Mouse (Mus musculus): ENCODE measurements around the gene Mrs2. TPM values are rescaled to one million over a fixed set of nuclear protein-coding genes. Genes with fewer than 3 reads are reported as not detected.

Gene Mrs2
- polyA plus RNA-seq, 1 experiment from 2014 or later, result 21.8 TPM

GRCm38 (mm10) chr13:24947158-24947557 is 73.0 kb downstream of the Mrs2 start:
- H3K9ac ChIP-seq (ENCODE audit: low read depth, low read length), result no peak overlapping the region
- DNase-seq (ENCODE audit: low spot score), result no peak
- H3K9me3 ChIP-seq (ENCODE audit: control insufficient read depth, low read length), result no peaks in the 10 kb centered on the region
- no peak; the same call in 1 of the 2 replicates for ATAC-seq (replicated peaks; ENCODE audit: low FRiP score)
- no peaks in the 10 kb centered on the region for H3K36me3 ChIP-seq (ENCODE audit: control insufficient read depth, insufficient read depth, low read length)
- no peak overlapping the region for H3K27ac ChIP-seq (ENCODE audit: low read depth, low read length)
- H3K4me3 ChIP-seq (ENCODE audit: low read depth, low read length), result no peak overlapping the region
- 71% methylated on average over 5 of the region's 5 CpGs for WGBS
- H3K4me1 ChIP-seq (replicated peaks; ENCODE audit: control insufficient read depth, insufficient read depth, low read length), result no peaks in the 10 kb centered on the region
- no peak overlapping the region for H3K4me2 ChIP-seq
- H3K27me3 ChIP-seq (replicated peaks; ENCODE audit: control insufficient read depth, insufficient read depth, low read length), result no peaks in the 10 kb centered on the region

GRCm38 (mm10) chr13:24945567-24945966 is 74.6 kb downstream of the Mrs2 start:
- no peak overlapping the region for H3K4me2 ChIP-seq
- no peaks in the 10 kb centered on the region for H3K36me3 ChIP-seq (ENCODE audit: control insufficient read depth, insufficient read depth, low read length)
- no peak for DNase-seq (ENCODE audit: low spot score)
- no peak overlapping the region for H3K4me3 ChIP-seq (ENCODE audit: low read depth, low read length)
- no peaks in the 10 kb centered on the region for H3K27me3 ChIP-seq (replicated peaks; ENCODE audit: control insufficient read depth, insufficient read depth, low read length)
- no peak overlapping the region for H3K9ac ChIP-seq (ENCODE audit: low read depth, low read length)
- no peaks in the 10 kb centered on the region for H3K9me3 ChIP-seq (ENCODE audit: control insufficient read depth, low read length)
- WGBS, result 37% methylated on average over 4 of the region's 4 CpGs
- H3K4me1 ChIP-seq (replicated peaks; ENCODE audit: control insufficient read depth, insufficient read depth, low read length), result no peaks in the 10 kb centered on the region
- H3K27ac ChIP-seq (ENCODE audit: low read depth, low read length), result no peak overlapping the region
- ATAC-seq (replicated peaks; ENCODE audit: low FRiP score), result no peak

GRCm38 (mm10) chr13:24943303-24943702 is 76.9 kb downstream of the Mrs2 start:
- 63% methylated on average over 8 of the region's 8 CpGs for WGBS
- ATAC-seq (replicated peaks; ENCODE audit: low FRiP score) (no peak), DNase-seq (ENCODE audit: low spot score) (no peak)
- peaks cover 3% of the 10 kb centered on the region for H3K27me3 ChIP-seq (replicated peaks; ENCODE audit: control insufficient read depth, insufficient read depth, low read length)
- peaks cover under 1% of the 10 kb centered on the region; the same call in 1 of the 2 replicates for H3K4me1 ChIP-seq (replicated peaks; ENCODE audit: control insufficient read depth, insufficient read depth, low read length)
- H3K9me3 ChIP-seq (ENCODE audit: control insufficient read depth, low read length), result no peaks in the 10 kb centered on the region
- no peak overlapping the region for H3K9ac ChIP-seq (ENCODE audit: low read depth, low read length)
- H3K4me3 ChIP-seq (ENCODE audit: low read depth, low read length), result no peak overlapping the region
- no peak overlapping the region for H3K4me2 ChIP-seq
- no peak overlapping the region for H3K27ac ChIP-seq (ENCODE audit: low read depth, low read length)
- no peaks in the 10 kb centered on the region for H3K36me3 ChIP-seq (ENCODE audit: control insufficient read depth, insufficient read depth, low read length)

GRCm38 (mm10) chr13:24942512-24943282 is 77.5 kb downstream of the Mrs2 start, which contains the start of gene Gpld1:
Gene Gpld1 (plus strand): TSS chr13:24943152.
- DNase-seq (ENCODE audit: low spot score), result no peak
- no peaks in the 10 kb centered on the region for H3K36me3 ChIP-seq (ENCODE audit: control insufficient read depth, insufficient read depth, low read length)
- H3K9ac ChIP-seq (ENCODE audit: low read depth, low read length), result no peak within 1 kb of the TSS
- H3K27ac ChIP-seq (ENCODE audit: low read depth, low read length), result no peak within 1 kb of the TSS
- H3K27me3 ChIP-seq (replicated peaks; ENCODE audit: control insufficient read depth, insufficient read depth, low read length), result peaks cover 9% of the 10 kb centered on the region
- H3K4me1 ChIP-seq (replicated peaks; ENCODE audit: control insufficient read depth, insufficient read depth, low read length), result peaks cover 6% of the 10 kb centered on the region
- no peak within 1 kb of the TSS for H3K4me3 ChIP-seq (ENCODE audit: low read depth, low read length)
- no peak for ATAC-seq (replicated peaks; ENCODE audit: low FRiP score)
- WGBS, result 63% methylated on average over 17 of the region's 17 CpGs
- H3K4me2 ChIP-seq, result no peak within 1 kb of the TSS
- H3K9me3 ChIP-seq (ENCODE audit: control insufficient read depth, low read length), result no peaks in the 10 kb centered on the region

GRCm38 (mm10) chr13:24939472-24939871 is 80.7 kb downstream of the Mrs2 start:
- Histone ChIP-seq H3K4me1 (replicated peaks; ENCODE audit: control insufficient read depth, insufficient read depth, low read length) (peaks cover 8% of the 10 kb centered on the region), H3K27ac (ENCODE audit: low read depth, low read length) (no peak overlapping the region), H3K27me3 (replicated peaks; ENCODE audit: control insufficient read depth, insufficient read depth, low read length) (peaks cover 27% of the 10 kb centered on the region), H3K9me3 (ENCODE audit: control insufficient read depth, low read length) (no peaks in the 10 kb centered on the region), H3K9ac (ENCODE audit: low read depth, low read length) (no peak overlapping the region), H3K4me3 (ENCODE audit: low read depth, low read length) (no peak overlapping the region), H3K4me2 (no peak overlapping the region), H3K36me3 (ENCODE audit: control insufficient read depth, insufficient read depth, low read length) (no peaks in the 10 kb centered on the region)
- DNase-seq (ENCODE audit: low spot score) (no peak), ATAC-seq (replicated peaks; ENCODE audit: low FRiP score) (no peak)
- WGBS, result 84% methylated on average over 9 of the region's 9 CpGs

- Histone ChIP-seq H3K36me3 (ENCODE audit: control insufficient read depth, insufficient read depth, low read length) (no peaks in the 10 kb centered on the region), H3K27me3 (replicated peaks; ENCODE audit: control insufficient read depth, insufficient read depth, low read length) (peaks cover 27% of the 10 kb centered on the region), H3K9ac (ENCODE audit: low read depth, low read length) (no peak overlapping the region), H3K27ac (ENCODE audit: low read depth, low read length) (no peak overlapping the region), H3K4me3 (ENCODE audit: low read depth, low read length) (no peak overlapping the region), H3K4me2 (no peak overlapping the region), H3K4me1 (replicated peaks; ENCODE audit: control insufficient read depth, insufficient read depth, low read length) (peaks cover 8% of the 10 kb centered on the region), H3K9me3 (ENCODE audit: control insufficient read depth, low read length) (no peaks in the 10 kb centered on the region)
- WGBS, result 14% methylated on average over 9 of the region's 9 CpGs
- ATAC-seq (replicated peaks; ENCODE audit: low FRiP score) (no peak), DNase-seq (ENCODE audit: low spot score) (peak; percentile 48)
These were observed 81.5 kb downstream of the Mrs2 start for GRCm38 (mm10) chr13:24938683-24939082.

GRCm38 (mm10) chr13:24937839-24938166 is 82.4 kb downstream of the Mrs2 start:
- H3K4me3 ChIP-seq (ENCODE audit: low read depth, low read length), result peak overlapping the region; percentile 81
- H3K27me3 ChIP-seq (replicated peaks; ENCODE audit: control insufficient read depth, insufficient read depth, low read length), result peaks cover 27% of the 10 kb centered on the region
- peaks cover 11% of the 10 kb centered on the region for H3K4me1 ChIP-seq (replicated peaks; ENCODE audit: control insufficient read depth, insufficient read depth, low read length)
- DNase-seq (ENCODE audit: low spot score) (no peak), ATAC-seq (replicated peaks; ENCODE audit: low FRiP score) (peak; percentile 38; the same call in 1 of the 2 replicates)
- no peak overlapping the region for H3K9ac ChIP-seq (ENCODE audit: low read depth, low read length)
- H3K4me2 ChIP-seq, result peak overlapping the region; percentile 92
- no peaks in the 10 kb centered on the region for H3K36me3 ChIP-seq (ENCODE audit: control insufficient read depth, insufficient read depth, low read length)
- no peaks in the 10 kb centered on the region for H3K9me3 ChIP-seq (ENCODE audit: control insufficient read depth, low read length)
- 17% methylated on average over 12 of the region's 12 CpGs for WGBS
- H3K27ac ChIP-seq (ENCODE audit: low read depth, low read length), result no peak overlapping the region

Measured in liver, embryonic 11.5 days (tissue).